Mouse (Mus musculus) liver, adult 2 months (tissue): Measurements from ENCODE around the gene Sgo2b. TPM values are rescaled to one million over a fixed set of nuclear protein-coding genes. Genes with fewer than 3 reads are reported as not detected.
"Not testable (repeated sequence)": the region's sequence is repeated elsewhere in the genome, so short reads cannot be mapped to it uniquely, and the experiment has no call there.

ENCODE experiments used
- DNase-seq: peaks from one replicate; pipeline ENCODE4 v3.0.0-alpha.2; 2011; ENCODE audit warnings: low read depth, low spot score; ENCODE audit errors: extremely low read depth
- H3K27ac ChIP-seq: fragments of 200-500 bp; replicated peaks from 2 replicates; pipeline ENCODE4 v1.5.1; 2012; ENCODE audit warnings: low read depth, mild to moderate bottlenecking, control low read depth, inconsistent platforms, low read length; ENCODE audit not compliant: insufficient read depth
- H3K27me3 ChIP-seq: fragments of 200-500 bp; 2 replicates; pipeline ENCODE4 v1.6.1; 2012; ENCODE audit warnings: mild to moderate bottlenecking, moderate library complexity, low read length, inconsistent platforms; ENCODE audit not compliant: control insufficient read depth, insufficient read depth
- H3K36me3 ChIP-seq: fragments of 200-500 bp; 2 replicates; pipeline ENCODE4 v1.6.1; 2012; ENCODE audit warnings: low read length, inconsistent platforms; ENCODE audit not compliant: control insufficient read depth, insufficient read depth
- H3K4me1 ChIP-seq: fragments of 200-500 bp; 2 replicates; pipeline ENCODE4 v1.6.1; 2011; ENCODE audit warnings: low read length; ENCODE audit not compliant: control insufficient read depth, insufficient read depth
- H3K4me3 ChIP-seq: fragments of 200-500 bp; 2 replicates; pipeline ENCODE4 v1.5.1; 2011; ENCODE audit warnings: low read depth, mild to moderate bottlenecking, control low read depth, low read length, moderate library complexity; ENCODE audit not compliant: insufficient read depth
- H3K79me2 ChIP-seq: fragments of 200-500 bp; 2 replicates; pipeline ENCODE4 v1.6.1; 2012; ENCODE audit warnings: inconsistent platforms, mild to moderate bottlenecking, low read length, moderate library complexity; ENCODE audit not compliant: control insufficient read depth, insufficient read depth
- H3K9ac ChIP-seq: fragments of 200-500 bp; 2 replicates; pipeline ENCODE4 v1.6.1; 2012; ENCODE audit warnings: low read depth, mild to moderate bottlenecking, control low read depth, inconsistent platforms, low read length
- CTCF ChIP-seq: fragments of 200-500 bp; IDR thresholded peaks from 2 replicates; pipeline ENCODE4 v1.5.1; 2011; ENCODE audit warnings: low read depth, low read length, control low read depth
- POLR2A ChIP-seq: fragments of 200-500 bp; IDR thresholded peaks from 2 replicates; pipeline ENCODE4 v1.6.1; 2011; ENCODE audit warnings: low read length, control low read depth; ENCODE audit not compliant: insufficient read depth; ENCODE audit errors: extremely low read depth
- WGBS: fragments of 180-500 bp; shearing (Covaris S2); methylation state at CpG from one replicate; pipeline ENCODE4 v1.1.7; 2018; 5-methylcytosine and 5-hydroxymethylcytosine counted together
- polyA plus RNA-seq: library from polyadenylated mRNA; depleted of rRNA; stranded (reverse); fragments of >200 nt; gene quantifications from 2 replicates; pipeline ENCODE4 v1.2.3, GENCODE M21; 2012; rRNA removed
- total RNA-seq: library from RNA; depleted of rRNA; stranded (reverse); fragments of >200 nt; gene quantifications from 2 replicates; pipeline ENCODE4 v1.2.3, GENCODE M21; 2014; rRNA removed

The Sgo2b gene
- not detected in 2 replicates for total RNA-seq
- polyA plus RNA-seq, result not detected in 2 replicates

- Histone ChIP-seq H3K27me3 (no peaks in the 10 kb centered on the region), H3K9ac (no peak within 1 kb of the TSS), H3K4me3 (no peak within 1 kb of the TSS), H3K4me1 (no peaks in the 10 kb centered on the region), H3K79me2 (no peaks in the 10 kb centered on the region), H3K27ac (no peak within 1 kb of the TSS), H3K36me3 (no peaks in the 10 kb centered on the region)
- TF ChIP-seq CTCF, result no peak
- no peak for TF ChIP-seq POLR2A
- no peak for DNase-seq
- 10% methylated on average over 29 of the region's 30 CpGs for WGBS
Measured at GRCm38 (mm10) chr8:63951626-63952377, at the start of gene Sgo2b. TSS of gene Sgo2b (minus strand) at chr8:63952248.

GRCm38 (mm10) chr8:63970612-63971391 lies 18.8 kb upstream of the Sgo2b start:
- not testable (repeated sequence) for H3K27me3 ChIP-seq, H3K36me3 ChIP-seq, H3K4me1 ChIP-seq, DNase-seq, H3K9ac ChIP-seq, H3K4me3 ChIP-seq, H3K27ac ChIP-seq, H3K79me2 ChIP-seq
- 48% methylated on average over 9 of the region's 9 CpGs for WGBS

GRCm38 (mm10) chr8:63961032-63961785 lies 9.2 kb upstream of the Sgo2b start:
- TF ChIP-seq CTCF, result no peak
- no peak for TF ChIP-seq POLR2A
- WGBS, result 65% methylated on average over 3 of the region's 3 CpGs
- DNase-seq, result no peak
- Histone ChIP-seq H3K9ac (no peak overlapping the region), H3K27ac (no peak overlapping the region), H3K27me3 (no peaks in the 10 kb centered on the region), H3K36me3 (no peaks in the 10 kb centered on the region), H3K4me1 (no peaks in the 10 kb centered on the region), H3K79me2 (no peaks in the 10 kb centered on the region), H3K4me3 (no peak overlapping the region)

- DNase-seq, H3K79me2 ChIP-seq, H3K9ac ChIP-seq, H3K27ac ChIP-seq, H3K27me3 ChIP-seq, H3K4me1 ChIP-seq, H3K4me3 ChIP-seq, H3K36me3 ChIP-seq: not testable (repeated sequence)
- 71% methylated on average over 4 of the region's 4 CpGs for WGBS
Measured at GRCm38 (mm10) chr8:63953802-63954201, 1.8 kb upstream of the Sgo2b start.

GRCm38 (mm10) chr8:63933171-63933570 lies 18.9 kb downstream of the Sgo2b start:
- no peak overlapping the region for H3K27ac ChIP-seq
- TF ChIP-seq POLR2A (no peak), CTCF (no peak)
- H3K27me3 ChIP-seq, result no peaks in the 10 kb centered on the region
- no peaks in the 10 kb centered on the region for H3K36me3 ChIP-seq
- no peaks in the 10 kb centered on the region for H3K4me1 ChIP-seq
- no peaks in the 10 kb centered on the region for H3K79me2 ChIP-seq
- H3K4me3 ChIP-seq, result no peak overlapping the region
- 78% methylated on average over 7 of the region's 7 CpGs for WGBS
- peak; percentile 5 for DNase-seq
- H3K9ac ChIP-seq, result no peak overlapping the region
